Mouse (Mus musculus): ENCODE results near the gene Gm10961. TPM values are rescaled to one million over a fixed set of nuclear protein-coding genes. Genes with fewer than 3 reads are reported as not detected.

The Gm10961 gene
- not detected in 2 replicates for polyA plus RNA-seq (2012; rRNA removed)

GRCm38 (mm10) chr3:107630682-107631522 is at the start of gene Gm10961:
TSS of gene Gm10961 (plus strand) at chr3:107631322.

GRCm38 (mm10) chr3:107594662-107595263 is 36.4 kb upstream of the Gm10961 start, which contains the start of gene Alx3:
TSS of gene Alx3 (plus strand) at chr3:107595031.

GRCm38 (mm10) chr3:107631523-107631958 is 419 bp downstream of the Gm10961 start, which contains the start of gene Strip1:
TSS of gene Strip1 (minus strand) at chr3:107631694.

Other genes with a start within 250 kb of the Gm10961 start
- gene Kcnc4, start 171.8 kb upstream of the Gm10961 start, polyA plus RNA-seq (2012; rRNA removed) = 0.91 and 0.97 TPM in 2 replicates
- gene Slc6a17, start 113.3 kb upstream of the Gm10961 start, polyA plus RNA-seq (2012; rRNA removed) = 5.6 and 7.4 TPM in 2 replicates
- not detected in 2 replicates for gene Ubl4b, start 76.2 kb upstream of the Gm10961 start, polyA plus RNA-seq (2012; rRNA removed)
- gene Alx3, start 36.3 kb upstream of the Gm10961 start, polyA plus RNA-seq (2012; rRNA removed) = 0.26 TPM in 1 of 2 replicates, not detected in the other
- 67.1 and 68.5 TPM in 2 replicates for gene Strip1, start 372 bp downstream of the Gm10961 start, polyA plus RNA-seq (2012; rRNA removed)
- gene Ahcyl1, start 65.2 kb downstream of the Gm10961 start, polyA plus RNA-seq (2012; rRNA removed) = 57.1 and 61.5 TPM in 2 replicates
- gene Csf1, start 129.1 kb downstream of the Gm10961 start, polyA plus RNA-seq (2012; rRNA removed) = 21.4 and 23.8 TPM in 2 replicates
- gene Eps8l3, start 245.9 kb downstream of the Gm10961 start, polyA plus RNA-seq (2012; rRNA removed) = 0.50 and 0.61 TPM in 2 replicates

All from ovary, adult 2 months (tissue).